Comparison of ENCODE assay signal across 11 mouse cellular contexts in genomic region chr14:115044016-115044415, GRCm38 (mm10). TPM values are rescaled to one million over a fixed set of nuclear protein-coding genes. Genes with fewer than 3 reads are reported as not detected.
DNase-seq lines count a peak whose midpoint lies in the region; ATAC-seq and TF ChIP-seq lines count a peak whose summit lies in the region.
"Had no signal": no experiment of that assay in that cellular context is flagged by ENCODE, and none has a peak within 500 bp of the region (broad histone marks: within the 10 kb centered on the region; RNA-seq: fewer than 3 reads in every experiment).

No protein-coding gene starts in this region.

- H3K4me3 ChIP-seq in heart, embryonic 11.5 days (ENCODE audit: low read depth, low read length), result 0 out of 2 replicates have a peak overlapping the region, but pooled peaks have one; percentile 8
- no peak overlapping the region for H3K4me3 ChIP-seq in stomach, embryonic 14.5 days (ENCODE audit: low read depth, low read length)
- H3K4me3 ChIP-seq in stomach, postnatal 0 days (ENCODE audit: low read depth, low read length), result no peak overlapping the region
- no peak overlapping the region for H3K4me3 ChIP-seq in limb, embryonic 11.5 days (ENCODE audit: low read depth, low read length)
- H3K4me3 ChIP-seq: limb, embryonic 15.5 days had no signal

- no peak overlapping the region for H3K27ac ChIP-seq in heart, embryonic 11.5 days (ENCODE audit: low read depth, low read length)
- H3K27ac ChIP-seq in stomach, embryonic 14.5 days (ENCODE audit: low read length), result no peak overlapping the region
- H3K27ac ChIP-seq in stomach, postnatal 0 days (replicated peaks), result no peak overlapping the region
- no peak overlapping the region for H3K27ac ChIP-seq in limb, embryonic 11.5 days (replicated peaks; ENCODE audit: low read depth, low read length)
- H3K27ac ChIP-seq: limb, embryonic 15.5 days had no signal

- no peak for TF ChIP-seq EP300 in stomach, postnatal 0 days (optimal IDR thresholded peaks at IDR 0.05)

- H3K36me3 ChIP-seq in heart, embryonic 11.5 days (ENCODE audit: control insufficient read depth, insufficient read depth, low read length), result peaks cover 16% of the 10 kb centered on the region
- H3K36me3 ChIP-seq in stomach, embryonic 14.5 days (ENCODE audit: control insufficient read depth, insufficient read depth, low read length), result peaks cover 47% of the 10 kb centered on the region
- H3K36me3 ChIP-seq in stomach, postnatal 0 days (ENCODE audit: control insufficient read depth, insufficient read depth, low read length), result peaks cover 3% of the 10 kb centered on the region; the same call in 1 of the 2 replicates
- H3K36me3 ChIP-seq in limb, embryonic 11.5 days (ENCODE audit: control insufficient read depth, insufficient read depth, low read length), result peaks cover 11% of the 10 kb centered on the region

- no peaks in the 10 kb centered on the region for H3K27me3 ChIP-seq in heart, embryonic 11.5 days (ENCODE audit: control insufficient read depth, insufficient read depth, low read length)
- H3K27me3 ChIP-seq in stomach, embryonic 14.5 days (ENCODE audit: control insufficient read depth, insufficient read depth, low read length), result no peaks in the 10 kb centered on the region
- no peaks in the 10 kb centered on the region for H3K27me3 ChIP-seq in stomach, postnatal 0 days (ENCODE audit: control insufficient read depth, insufficient read depth, low read length)
- no peaks in the 10 kb centered on the region for H3K27me3 ChIP-seq in limb, embryonic 11.5 days (ENCODE audit: control insufficient read depth, insufficient read depth, low read length)
- H3K27me3 ChIP-seq: limb, embryonic 15.5 days had no signal

- peaks cover 8% of the 10 kb centered on the region; the same call in 1 of the 2 replicates for H3K4me1 ChIP-seq in heart, embryonic 11.5 days (ENCODE audit: control insufficient read depth, insufficient read depth, low read length)
- peaks cover 10% of the 10 kb centered on the region for H3K4me1 ChIP-seq in stomach, embryonic 14.5 days (ENCODE audit: control insufficient read depth, insufficient read depth, low read length)
- no peaks in the 10 kb centered on the region for H3K4me1 ChIP-seq in stomach, postnatal 0 days (replicated peaks; ENCODE audit: control insufficient read depth, insufficient read depth)
- H3K4me1 ChIP-seq in limb, embryonic 11.5 days (ENCODE audit: control insufficient read depth, insufficient read depth, low read length), result peaks cover 3% of the 10 kb centered on the region; the same call in 1 of the 2 replicates

- DNase-seq in heart, adult 8-10 months (ENCODE audit: low spot score), result no peak
- DNase-seq in stomach, postnatal 0 days (ENCODE audit: low spot score), result no peak
- no peak for DNase-seq in limb, embryonic 11.5 days (ENCODE audit: low spot score)
- no peak for DNase-seq in left cerebral cortex, adult 11 months (ENCODE audit: low spot score)
- DNase-seq: kidney, postnatal 25 days; right cerebral cortex, adult 18-20 months had no signal

- no peak for ATAC-seq in heart, embryonic 11.5 days (replicated peaks; ENCODE audit: insufficient number of reproducible peaks, low FRiP score, low TSS enrichment)
- ATAC-seq in stomach, embryonic 14.5 days (ENCODE audit: insufficient number of reproducible peaks, insufficient read depth, low FRiP score, low read depth), result no peak
- ATAC-seq in stomach, postnatal 0 days (ENCODE audit: low FRiP score, low TSS enrichment), result no peak
- ATAC-seq in limb, embryonic 11.5 days (ENCODE audit: insufficient number of reproducible peaks, low FRiP score, low TSS enrichment, low read depth), result no peak
- no peak for ATAC-seq in inflammation-experienced regulatory T-cells, adult 6 months
- no peak for ATAC-seq in megakaryocyte-erythroid progenitor cell, adult 5-6 weeks (replicated peaks; ENCODE audit: low FRiP score, low TSS enrichment, poor library complexity, severe bottlenecking)

- no peak for TF ChIP-seq CTCF in stomach, postnatal 0 days (IDR thresholded peaks at IDR 0.05; ENCODE audit: low read depth)

- no peaks in the 10 kb centered on the region for H3K9me3 ChIP-seq in heart, embryonic 11.5 days (replicated peaks; ENCODE audit: control insufficient read depth, low read length)
- no peaks in the 10 kb centered on the region for H3K9me3 ChIP-seq in stomach, embryonic 14.5 days (ENCODE audit: control insufficient read depth, low read depth, low read length)
- no peaks in the 10 kb centered on the region for H3K9me3 ChIP-seq in stomach, postnatal 0 days (ENCODE audit: control insufficient read depth, low read length)
- H3K9me3 ChIP-seq in limb, embryonic 11.5 days (ENCODE audit: control insufficient read depth, low read length), result no peaks in the 10 kb centered on the region
- H3K9me3 ChIP-seq: limb, embryonic 15.5 days had no signal

- 86% methylated on average over 5 of the region's 5 CpGs for WGBS in heart, embryonic 11.5 days (ENCODE audit: insufficient replicate concordance)
- 81% methylated on average over 5 of the region's 5 CpGs for whole genome bisulfite sequencing in stomach, embryonic 14.5 days
- 86% methylated on average over 5 of the region's 5 CpGs for WGBS in stomach, postnatal 0 days
- 76% methylated on average over 5 of the region's 5 CpGs for WGBS in limb, embryonic 11.5 days

- 0 out of 2 replicates have a peak overlapping the region, but pooled peaks have one; percentile 16 for H3K9ac ChIP-seq in heart, embryonic 11.5 days (ENCODE audit: low read depth, low read length)
- no peak overlapping the region for H3K9ac ChIP-seq in stomach, embryonic 14.5 days (replicated peaks; ENCODE audit: low read depth, low read length)
- H3K9ac ChIP-seq in stomach, postnatal 0 days (ENCODE audit: low read length), result no peak overlapping the region
- no peak overlapping the region for H3K9ac ChIP-seq in limb, embryonic 11.5 days (ENCODE audit: low read length)
- H3K9ac ChIP-seq: limb, embryonic 15.5 days had no signal

- H3K4me2 ChIP-seq in heart, embryonic 11.5 days, result peak overlapping the region; percentile 8; the same call in 1 of the 2 replicates
- peak overlapping the region; percentile 60; the same call in 1 of the 2 replicates for H3K4me2 ChIP-seq in stomach, embryonic 14.5 days (replicated peaks; ENCODE audit: low read depth, low read length)
- H3K4me2 ChIP-seq in stomach, postnatal 0 days (replicated peaks; ENCODE audit: low read depth), result no peak overlapping the region
- peak overlapping the region; percentile 68; the same call in 1 of the 2 replicates for H3K4me2 ChIP-seq in limb, embryonic 11.5 days (ENCODE audit: low read depth, severe bottlenecking)

RNA-seq across cellular contexts. Expression of gene Gpc5, which starts 48.0 kb away (rescaled TPM):
- polyA plus RNA-seq in heart, embryonic 11.5 days (2014; fragmentation: Nextera tagmentation; extraction: Ambion mirVana), result 0.28 and 0.53 TPM in 2 replicates
- not detected for total RNA-seq in heart, adult 8-10 months (2022)
- polyA plus RNA-seq in stomach, embryonic 14.5 days (2014; fragmentation: Nextera tagmentation; extraction: Ambion mirVana), result 0.39 and 0.48 TPM in 2 replicates
- polyA plus RNA-seq in stomach, postnatal 0 days (2015; fragmentation: Nextera tagmentation; extraction: Ambion mirVana), result 0.07 and 0.21 TPM in 2 replicates
- 1.8 and 2.5 TPM in 2 replicates for polyA plus RNA-seq in limb, embryonic 11.5 days (2014; fragmentation: Nextera tagmentation; extraction: Ambion mirVana)
- polyA plus RNA-seq in inflammation-experienced regulatory T-cells, adult 6 months (2017; shearing (Covaris generic)), result not detected
- total RNA-seq in megakaryocyte-erythroid progenitor cell, adult 5-6 weeks (2014; fragmentation: Nextera tagmentation), result not detected in 2 replicates
- 0.15 and 1.3 TPM in 2 replicates for total RNA-seq in megakaryocyte-erythroid progenitor cell, adult 5-6 weeks (2017)
